Mouse (Mus musculus) neural tube, embryonic 11.5 days (tissue): ENCODE measurements around the gene Hsd11b2. TPM values are rescaled to one million over a fixed set of nuclear protein-coding genes. Genes with fewer than 3 reads are reported as not detected.
"Not testable (repeated sequence)": the region's sequence is repeated elsewhere in the genome, so short reads cannot be mapped to it uniquely, and the experiment has no call there.

Experiments used
- ATAC-seq: fragments of 200-750 bp; cut with Nextera tagmentation; 2 replicates; pipeline ENCODE4 v1.8.0; 2017; ENCODE audit warnings: moderate number of reproducible peaks, mild to moderate bottlenecking, moderate TSS enrichment, moderate library complexity; ENCODE audit not compliant: insufficient read depth, low FRiP score, low TSS enrichment
- DNase-seq: peaks from one replicate; pipeline ENCODE4 v3.0.0-alpha.2; 2015; ENCODE audit warnings: low spot score
- H3K27ac ChIP-seq: fragments of 300-500 bp; sonication (generic); 2 replicates; pipeline ENCODE4 v1.5.1; 2014; ENCODE audit warnings: low read depth, mild to moderate bottlenecking, low read length
- H3K27me3 ChIP-seq: fragments of 300-500 bp; sonication (generic); 2 replicates; pipeline ENCODE4 v1.6.1; 2014; ENCODE audit warnings: mild to moderate bottlenecking, low read length, mixed read lengths; ENCODE audit not compliant: control insufficient read depth, insufficient read depth
- H3K36me3 ChIP-seq: fragments of 300-500 bp; sonication (generic); 2 replicates; pipeline ENCODE4 v1.6.1; 2014; ENCODE audit warnings: mild to moderate bottlenecking, low read length, moderate library complexity, mixed read lengths; ENCODE audit not compliant: control insufficient read depth, insufficient read depth
- H3K4me1 ChIP-seq: fragments of 300-500 bp; sonication (generic); 2 replicates; pipeline ENCODE4 v1.6.1; 2014; ENCODE audit warnings: low read length, mixed read lengths; ENCODE audit not compliant: control insufficient read depth, insufficient read depth
- H3K4me2 ChIP-seq: fragments of 300-500 bp; sonication (generic); 2 replicates; pipeline ENCODE4 v1.6.1; 2014; ENCODE audit warnings: low read depth, mild to moderate bottlenecking, moderate library complexity
- H3K4me3 ChIP-seq: fragments of 300-500 bp; sonication (generic); 2 replicates; pipeline ENCODE4 v1.5.1; 2014; ENCODE audit warnings: low read depth, low read length
- H3K9ac ChIP-seq: fragments of 300-500 bp; sonication (generic); 2 replicates; pipeline ENCODE4 v1.6.1; 2014; ENCODE audit warnings: mild to moderate bottlenecking, low read length
- H3K9me3 ChIP-seq: fragments of 300-500 bp; sonication (generic); 2 replicates; pipeline ENCODE4 v1.6.1; 2016; ENCODE audit warnings: low read length; ENCODE audit not compliant: control insufficient read depth
- WGBS: fragments of 180-500 bp; shearing (Covaris S2); extraction: QIAGEN DNeasy Blood & Tissue Kit; methylation state at CpG from one replicate; pipeline ENCODE4 v1.1.7; 2014; 5-methylcytosine and 5-hydroxymethylcytosine counted together
- polyA plus RNA-seq: library from polyadenylated mRNA; unstranded; fragments of >200 nt; fragmentation: Nextera tagmentation; extraction: Ambion mirVana; gene quantifications from 2 replicates; pipeline ENCODE4 v1.2.1, GENCODE M21; 2014

Gene Hsd11b2
- polyA plus RNA-seq, 1 experiment from 2014 or later: 22.5 TPM

DNA sequence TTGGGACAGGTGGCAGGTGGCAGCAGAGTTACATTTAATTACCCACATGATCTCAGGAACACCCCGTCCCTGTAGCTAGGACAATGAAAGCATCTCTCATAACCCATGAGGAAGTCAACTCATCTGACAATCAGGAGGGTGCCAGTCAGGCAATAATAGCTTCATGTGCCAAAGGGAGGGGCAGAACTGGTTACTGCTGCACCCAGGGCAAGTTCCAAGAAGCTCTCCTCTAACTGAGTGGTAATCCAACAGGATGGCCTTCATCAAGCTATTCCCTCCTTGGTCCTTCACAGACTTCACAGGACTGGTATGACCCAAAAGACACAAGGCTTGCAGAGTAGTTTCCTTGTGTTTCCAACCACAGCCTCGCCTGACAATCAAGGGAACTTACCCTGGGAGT, 31.5 kb downstream of the Hsd11b2 start:
- Histone ChIP-seq H3K9me3 (no peaks in the 10 kb centered on the region), H3K4me2 (no peak overlapping the region), H3K27ac (no peak overlapping the region), H3K4me1 (no peaks in the 10 kb centered on the region), H3K36me3 (no peaks in the 10 kb centered on the region), H3K9ac (no peak overlapping the region), H3K27me3 (no peaks in the 10 kb centered on the region), H3K4me3 (no peak overlapping the region)
- WGBS: 76% methylated on average over 2 of the region's 2 CpGs
- no peak for DNase-seq
- ATAC-seq: no peak

DNA sequence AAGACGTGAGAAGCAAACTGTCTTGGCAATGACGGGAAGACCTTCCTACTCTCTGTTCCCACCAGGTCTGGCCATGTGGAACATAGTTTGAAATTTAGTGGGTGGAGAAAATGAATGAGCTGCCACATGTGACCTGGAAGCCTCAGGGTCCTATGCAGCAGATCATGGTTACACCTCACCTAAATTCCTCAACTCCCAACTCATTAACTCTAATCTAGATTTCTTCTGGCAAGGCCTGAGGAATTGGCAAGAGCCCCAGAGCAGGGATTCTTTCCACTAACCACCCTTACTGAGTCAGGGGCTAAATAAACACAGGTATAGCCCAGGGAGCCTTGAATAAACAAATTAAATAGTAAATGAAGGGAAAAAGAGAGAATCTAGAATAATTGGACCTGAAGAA, 33.5 kb downstream of the Hsd11b2 start:
- no peak overlapping the region for H3K4me3 ChIP-seq
- 97% methylated on average over 2 of the region's 2 CpGs for WGBS
- no peak overlapping the region for H3K27ac ChIP-seq
- DNase-seq (no peak), ATAC-seq (no peak)
- no peak overlapping the region for H3K9ac ChIP-seq
- no peaks in the 10 kb centered on the region for H3K36me3 ChIP-seq
- H3K9me3 ChIP-seq: no peaks in the 10 kb centered on the region
- H3K27me3 ChIP-seq: no peaks in the 10 kb centered on the region
- H3K4me1 ChIP-seq: no peaks in the 10 kb centered on the region
- H3K4me2 ChIP-seq: no peak overlapping the region

- Histone ChIP-seq H3K9me3 (no peaks in the 10 kb centered on the region), H3K4me3 (no peak overlapping the region)
- no peak for DNase-seq
These were observed 34.3 kb downstream of the Hsd11b2 start for GRCm38 (mm10) chr8:105552824-105553223.

GRCm38 (mm10) chr8:105554087-105554486, 35.5 kb downstream of the Hsd11b2 start:
- peak; percentile 33 for DNase-seq
- ATAC-seq: peak; percentile 48; the same call in 1 of the 2 replicates

More at GRCm38 (mm10) chr8:105552824-105553223, 34.3 kb downstream of the Hsd11b2 start:
- no peaks in the 10 kb centered on the region for H3K27me3 ChIP-seq
- no peak overlapping the region for H3K27ac ChIP-seq
- H3K9ac ChIP-seq: no peak overlapping the region
- no peak for ATAC-seq
- no peaks in the 10 kb centered on the region for H3K36me3 ChIP-seq
- 88% methylated on average over 1 of the region's 1 CpGs for WGBS
- no peaks in the 10 kb centered on the region for H3K4me1 ChIP-seq
- H3K4me2 ChIP-seq: no peak overlapping the region

DNA sequence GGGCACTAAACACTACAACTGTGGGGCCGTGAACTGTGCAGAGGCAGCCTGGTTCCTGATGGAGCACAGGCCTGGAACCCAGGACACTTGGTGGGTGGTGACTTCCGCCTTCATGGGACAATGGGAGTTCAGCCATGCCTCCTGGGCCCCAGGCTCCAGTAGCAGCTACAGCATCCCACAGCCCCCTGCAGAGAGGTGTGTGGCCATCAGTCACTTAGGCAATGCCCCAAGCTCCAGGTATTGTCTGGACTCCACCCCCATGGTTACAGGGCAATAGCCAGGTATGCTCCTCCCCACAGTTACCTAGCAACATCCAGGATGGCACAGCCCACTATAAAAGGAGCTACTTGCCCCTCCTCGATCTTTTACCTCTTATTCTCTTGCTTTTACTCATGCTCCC, 36.7 kb downstream of the Hsd11b2 start:
- Histone ChIP-seq H3K4me1 (no peaks in the 10 kb centered on the region), H3K4me2 (no peak overlapping the region), H3K9ac (no peak overlapping the region), H3K27ac (no peak overlapping the region), H3K4me3 (no peak overlapping the region), H3K9me3 (no peaks in the 10 kb centered on the region), H3K27me3 (no peaks in the 10 kb centered on the region), H3K36me3 (no peaks in the 10 kb centered on the region)
- 48% methylated on average over 3 of the region's 3 CpGs for WGBS
- ATAC-seq (no peak), DNase-seq (no peak)

More at GRCm38 (mm10) chr8:105554087-105554486, 35.5 kb downstream of the Hsd11b2 start:
- H3K4me3 ChIP-seq: no peak overlapping the region
- H3K27me3 ChIP-seq: no peaks in the 10 kb centered on the region
- H3K27ac ChIP-seq: no peak overlapping the region
- no peak overlapping the region for H3K4me2 ChIP-seq
- no peaks in the 10 kb centered on the region for H3K9me3 ChIP-seq
- H3K9ac ChIP-seq: no peak overlapping the region
- H3K36me3 ChIP-seq: no peaks in the 10 kb centered on the region
- H3K4me1 ChIP-seq: no peaks in the 10 kb centered on the region

DNA sequence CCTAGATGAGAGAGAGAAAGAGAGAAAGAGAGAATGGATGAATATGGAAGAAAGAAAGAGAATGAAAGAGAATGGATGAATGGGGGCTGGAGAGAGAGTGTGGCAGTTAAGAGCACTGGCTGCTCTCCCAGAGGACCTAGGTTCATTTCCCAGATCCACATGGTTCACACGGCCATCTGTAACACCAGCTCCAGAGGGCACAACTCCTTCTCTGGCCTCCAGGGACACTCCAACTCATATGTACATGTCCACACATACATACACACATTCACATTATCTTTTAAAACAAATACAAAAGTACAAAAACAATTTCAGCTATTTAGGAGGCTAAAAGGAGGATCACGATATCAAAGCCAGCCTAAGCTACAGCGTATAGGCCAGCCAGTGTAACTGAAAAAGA, 44.3 kb downstream of the Hsd11b2 start:
- ATAC-seq (no peak), DNase-seq (no peak)
- no peak overlapping the region for H3K4me3 ChIP-seq
- no peaks in the 10 kb centered on the region for H3K36me3 ChIP-seq
- H3K9me3 ChIP-seq: no peaks in the 10 kb centered on the region
- H3K4me2 ChIP-seq: no peak overlapping the region
- H3K9ac ChIP-seq: no peak overlapping the region
- WGBS: 87% methylated on average over 3 of the region's 3 CpGs
- H3K27me3 ChIP-seq: no peaks in the 10 kb centered on the region
- peaks cover 3% of the 10 kb centered on the region for H3K4me1 ChIP-seq
- no peak overlapping the region for H3K27ac ChIP-seq

DNA sequence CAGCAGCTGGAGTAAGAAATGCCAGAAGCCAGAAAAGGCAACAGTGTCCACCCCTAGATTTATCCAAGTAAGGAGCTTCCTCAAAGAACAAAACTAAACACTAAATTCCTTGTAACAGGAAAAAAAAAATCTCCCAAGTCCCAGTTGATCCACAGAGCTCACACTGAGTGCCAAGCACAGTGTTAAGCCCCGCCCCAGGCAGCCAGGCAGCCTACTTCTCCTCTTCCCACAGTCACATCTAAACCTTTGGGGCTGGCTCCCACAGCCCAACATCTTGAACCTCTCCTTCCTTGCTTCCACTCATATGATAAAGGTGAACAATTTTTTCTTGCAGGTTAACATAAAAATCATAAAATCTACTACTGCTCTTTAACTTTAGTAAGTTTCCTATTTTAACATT, 45.3 kb downstream of the Hsd11b2 start:
- Histone ChIP-seq H3K4me1 (peaks cover 3% of the 10 kb centered on the region), H3K27me3 (no peaks in the 10 kb centered on the region), H3K4me2 (no peak overlapping the region), H3K4me3 (no peak overlapping the region), H3K27ac (no peak overlapping the region), H3K36me3 (no peaks in the 10 kb centered on the region), H3K9ac (no peak overlapping the region), H3K9me3 (no peaks in the 10 kb centered on the region)
- no peak for ATAC-seq
- WGBS: 76% methylated on average over 1 of the region's 1 CpGs
- no peak for DNase-seq

DNA sequence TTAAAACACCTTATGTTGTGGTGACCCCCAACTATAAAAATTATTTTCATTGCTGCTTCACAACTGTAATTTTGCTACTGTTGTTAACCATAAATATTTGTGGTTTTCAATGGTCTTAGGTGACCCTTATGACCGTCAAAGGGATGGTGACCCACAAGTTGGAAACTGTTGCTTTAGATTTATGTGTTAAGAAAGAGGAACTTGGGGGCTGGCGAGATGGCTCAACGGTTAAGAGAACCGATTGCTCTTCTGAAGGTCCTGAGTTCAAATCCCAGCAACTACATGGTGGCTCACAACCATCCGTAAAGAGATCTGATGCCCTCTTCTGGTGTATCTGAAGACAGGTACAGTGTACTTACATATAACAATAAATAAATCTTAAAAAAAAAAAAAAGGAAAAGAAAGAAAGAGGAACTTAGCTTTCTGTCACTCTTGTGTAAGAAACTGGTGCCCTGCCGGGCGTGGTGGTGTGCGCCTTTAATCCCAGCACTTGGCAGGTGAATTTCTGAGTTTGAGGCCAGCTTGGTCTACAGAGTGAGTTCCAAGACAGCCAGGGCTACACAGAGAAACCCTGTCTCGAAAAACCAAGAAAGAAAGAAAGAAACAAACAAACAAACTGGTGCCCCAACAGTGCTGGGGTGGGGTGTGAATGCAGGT, 46.1 kb downstream of the Hsd11b2 start:
- 87% methylated on average over 9 of the region's 9 CpGs for WGBS
- DNase-seq, H3K27ac ChIP-seq, ATAC-seq, H3K27me3 ChIP-seq, H3K4me1 ChIP-seq, H3K9me3 ChIP-seq, H3K36me3 ChIP-seq: not testable (repeated sequence)
- Histone ChIP-seq H3K9ac (peak overlapping the region; percentile 85), H3K4me3 (peak overlapping the region; percentile 89), H3K4me2 (peak overlapping the region; percentile 93)

DNA sequence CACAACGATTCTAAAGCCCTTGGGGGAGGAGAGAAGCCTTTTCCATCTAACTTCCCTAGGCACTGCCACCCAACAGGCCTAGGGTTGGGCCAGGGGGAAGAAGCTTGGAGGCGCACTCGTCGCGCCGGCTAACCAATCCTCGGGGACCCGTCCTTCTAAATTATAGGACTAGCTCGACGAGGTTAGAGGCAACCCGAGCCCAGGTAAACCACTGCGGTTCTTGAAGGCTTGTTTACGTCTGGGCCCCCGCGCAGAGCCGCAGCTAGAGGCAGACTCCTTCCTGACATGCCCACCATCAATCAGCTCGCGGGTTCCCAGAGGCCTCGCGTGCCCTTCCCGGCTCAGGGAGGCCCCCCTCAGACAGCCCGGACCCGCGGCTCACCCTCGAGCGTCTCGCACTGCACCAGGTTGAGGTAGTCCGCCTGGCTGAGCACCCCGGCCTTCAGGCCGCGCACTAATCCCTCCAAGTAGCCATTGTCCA, 46.9 kb downstream of the Hsd11b2 start:
- no peaks in the 10 kb centered on the region for H3K9me3 ChIP-seq

More for the DNA sequence above, 46.9 kb downstream of the Hsd11b2 start:
- Histone ChIP-seq H3K36me3 (no peaks in the 10 kb centered on the region), H3K9ac (peak overlapping the region; percentile 85), H3K27me3 (no peaks in the 10 kb centered on the region), H3K4me3 (peak overlapping the region; percentile 89), H3K4me1 (peaks cover 3% of the 10 kb centered on the region), H3K4me2 (peak overlapping the region; percentile 93), H3K27ac (0 out of 2 replicates have a peak overlapping the region, but pooled peaks have one; percentile 62)
- WGBS: under 1% methylated on average over 31 of the region's 31 CpGs
- ATAC-seq (peak; percentile 76), DNase-seq (no peak)
